Mouse (Mus musculus): ENCODE measurements around the gene Cnnm1.
A peak's percentile ranks its signal among the peaks of the same experiment; 100 is the strongest.

Gene Cnnm1

DNA sequence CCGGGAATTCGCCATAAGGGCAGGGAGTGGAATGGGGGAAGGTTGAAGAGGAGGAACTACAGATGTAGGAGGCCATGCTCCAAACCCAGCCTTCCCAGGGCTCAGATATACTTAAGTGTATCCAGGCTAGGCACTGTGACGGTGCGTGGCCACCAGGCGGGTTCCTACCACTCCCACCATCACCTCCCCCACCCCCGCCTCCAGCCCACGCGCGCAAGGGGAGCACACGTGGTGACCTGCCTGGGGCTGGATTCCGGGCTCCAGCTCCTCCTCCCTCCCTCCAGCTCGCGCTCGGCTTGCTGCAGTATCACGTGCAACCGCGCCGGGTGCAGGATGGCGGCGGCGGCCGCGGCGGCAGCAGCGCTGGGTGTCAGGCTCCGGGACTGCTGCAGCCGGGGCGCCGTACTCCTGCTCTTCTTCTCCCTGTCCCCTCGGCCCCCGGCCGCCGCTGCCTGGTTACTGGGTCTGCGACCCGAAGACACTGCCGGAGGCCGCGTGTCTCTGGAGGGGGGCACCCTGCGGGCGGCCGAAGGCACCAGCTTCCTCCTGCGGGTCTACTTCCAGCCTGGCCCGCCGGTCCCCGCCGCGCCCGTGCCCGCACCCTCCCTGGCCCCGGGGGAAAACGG, at the start of gene Cnnm1:
Gene Cnnm1, plus strand, starts transcription at position 325 of the 626 bp plus-strand sequence.
- DNase-seq, result peak; percentile 78

DNA sequence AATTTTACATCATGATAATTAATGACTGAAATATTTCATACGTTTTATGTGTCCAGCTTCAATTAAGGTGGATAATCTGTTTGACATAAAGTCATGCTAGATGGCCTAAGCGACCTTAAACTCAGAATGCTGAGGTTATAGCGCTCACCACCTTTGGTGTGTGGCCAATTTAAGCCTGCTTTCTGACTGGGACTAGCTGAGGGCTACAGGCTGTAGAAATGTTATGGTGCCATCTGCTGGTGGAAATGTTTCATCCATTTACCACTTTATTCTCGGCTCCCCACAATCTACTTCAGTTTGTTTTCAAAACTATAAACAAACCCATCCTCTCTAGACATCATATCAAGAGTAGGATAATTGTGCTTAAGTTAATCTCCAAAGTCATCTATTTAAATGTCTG, 43.9 kb upstream of the Cnnm1 start:
- peak; percentile 17 for DNase-seq

DNA sequence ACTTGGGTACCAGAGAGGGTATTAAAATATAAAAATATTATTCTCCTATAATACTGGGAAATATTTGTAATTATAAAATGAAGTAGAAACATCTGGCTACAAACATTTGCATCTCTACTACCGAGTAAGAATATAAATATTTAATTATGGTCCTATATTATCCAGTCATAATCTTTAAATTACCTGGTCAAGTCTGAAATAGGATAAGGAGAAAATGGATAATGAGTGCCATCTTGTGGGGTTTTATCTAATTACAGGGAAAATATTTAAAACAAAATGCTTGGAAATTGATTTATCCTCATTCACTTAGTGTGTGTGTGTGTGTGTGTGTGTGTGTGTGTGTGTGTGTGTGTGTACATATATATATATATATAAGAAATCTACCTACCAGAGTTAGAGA, 33.1 kb upstream of the Cnnm1 start:
- DNase-seq, result no peak

DNA sequence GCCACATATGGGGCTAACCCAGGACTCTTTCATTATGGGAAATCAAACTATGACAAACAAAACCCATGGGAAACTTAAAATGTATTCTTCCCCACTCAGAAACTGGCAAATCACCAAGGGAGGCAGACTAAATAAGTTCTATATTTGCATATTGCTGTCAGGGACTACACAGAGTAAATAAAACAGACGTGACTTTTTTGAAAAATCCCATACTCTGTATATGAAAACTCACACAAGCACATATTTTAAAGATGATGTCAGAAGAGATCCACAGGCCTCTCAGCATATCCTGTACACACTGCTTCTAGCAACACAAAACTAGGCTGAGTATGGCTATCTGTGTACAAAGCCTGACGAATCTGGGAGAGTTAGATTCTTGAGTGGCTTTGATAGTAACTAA, 24.7 kb upstream of the Cnnm1 start:
- no peak for DNase-seq

DNA sequence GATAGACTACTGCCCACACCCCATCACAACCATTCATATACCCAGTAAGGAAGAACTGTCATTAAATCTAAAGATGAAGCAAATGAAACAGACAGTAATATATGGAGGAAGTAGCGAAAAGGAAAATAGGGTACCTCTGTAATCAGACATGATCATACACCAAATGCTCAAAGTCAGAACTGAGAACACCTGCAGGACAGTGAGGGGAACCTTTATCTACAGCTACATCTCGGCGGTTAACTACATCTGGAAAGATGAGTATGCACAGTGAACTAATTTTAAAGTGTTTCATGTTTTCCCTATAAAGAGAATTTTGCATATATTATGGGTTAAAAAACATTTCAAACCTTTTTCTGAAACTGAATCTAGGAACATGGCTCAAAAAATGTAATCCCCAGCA, 19.7 kb upstream of the Cnnm1 start:
- no peak for DNase-seq

DNA sequence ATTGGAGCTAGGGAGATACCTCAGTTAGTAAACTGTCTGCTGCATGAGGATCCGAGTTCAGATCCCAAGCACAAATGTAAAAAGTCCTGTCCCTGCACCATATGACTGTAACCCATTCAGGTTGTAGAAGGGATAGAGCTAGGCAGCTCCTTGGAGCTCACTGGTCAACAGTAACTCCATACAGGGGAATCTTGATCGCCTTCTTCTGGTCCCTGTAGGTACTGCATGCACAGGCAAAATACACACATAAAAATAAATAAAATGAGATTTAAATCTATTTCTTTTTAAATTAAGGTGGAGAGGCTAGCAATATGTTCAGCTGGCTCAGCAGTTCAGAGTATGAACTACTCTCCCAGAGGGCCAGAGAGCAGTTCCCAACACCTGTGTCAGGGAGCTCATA, 16.2 kb upstream of the Cnnm1 start:
- no peak for DNase-seq

DNA sequence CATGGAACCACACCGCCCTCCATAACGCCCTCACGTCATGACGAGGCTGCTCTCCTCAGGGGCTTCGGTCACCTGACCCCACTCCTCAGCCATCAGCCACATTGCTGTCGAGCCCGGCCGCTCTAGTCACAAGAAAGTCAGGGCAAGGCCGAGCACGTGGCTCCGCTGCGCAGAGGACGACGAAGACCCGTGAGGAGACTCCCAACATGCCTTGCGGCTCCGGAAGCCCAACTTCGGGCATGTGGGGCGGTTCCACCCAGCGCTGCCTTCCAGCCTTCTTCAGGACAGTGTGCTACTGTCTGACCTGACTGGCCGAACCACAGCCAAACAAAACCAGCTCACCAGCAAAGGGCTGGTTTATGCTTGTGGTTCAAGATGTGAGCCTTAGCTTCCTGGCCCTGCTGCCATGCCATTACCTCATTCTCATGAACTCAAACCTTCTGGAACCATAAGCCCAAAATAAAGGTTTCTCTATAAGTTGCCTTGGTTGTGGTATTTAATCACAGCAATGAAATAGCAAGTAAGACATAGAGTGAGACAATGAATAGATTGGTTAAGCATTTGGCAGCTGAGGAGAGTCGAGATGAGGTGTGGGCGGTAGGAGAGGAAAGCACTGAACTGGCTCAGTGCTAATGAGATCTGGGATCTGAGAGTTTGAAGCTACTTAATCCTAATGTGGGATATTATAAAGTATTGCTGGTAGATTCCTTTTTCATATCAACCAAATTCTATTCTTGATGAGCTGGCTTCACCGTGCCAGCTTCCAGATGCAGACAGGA, 12.6 kb upstream of the Cnnm1 start:
- no peak for DNase-seq

DNA sequence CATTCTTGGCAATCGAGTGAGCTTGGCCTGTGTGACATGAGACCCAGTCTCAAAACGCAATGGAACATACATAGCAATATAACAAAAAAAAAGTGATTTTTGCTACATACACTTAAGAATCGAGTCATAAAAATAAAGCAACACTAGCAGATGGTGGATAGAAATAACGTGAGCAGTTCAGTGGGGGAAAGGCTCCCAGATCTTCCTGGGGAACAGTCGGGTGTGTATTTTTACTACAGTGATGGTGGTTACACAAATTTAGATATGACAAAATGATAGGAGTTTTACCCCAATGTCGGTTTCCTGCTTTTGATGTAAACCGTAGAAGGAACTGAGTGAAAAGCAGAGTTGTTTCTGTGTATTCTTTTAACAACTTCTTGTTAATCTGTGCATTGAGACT, 990 bp upstream of the Cnnm1 start:
- no peak for DNase-seq

DNA sequence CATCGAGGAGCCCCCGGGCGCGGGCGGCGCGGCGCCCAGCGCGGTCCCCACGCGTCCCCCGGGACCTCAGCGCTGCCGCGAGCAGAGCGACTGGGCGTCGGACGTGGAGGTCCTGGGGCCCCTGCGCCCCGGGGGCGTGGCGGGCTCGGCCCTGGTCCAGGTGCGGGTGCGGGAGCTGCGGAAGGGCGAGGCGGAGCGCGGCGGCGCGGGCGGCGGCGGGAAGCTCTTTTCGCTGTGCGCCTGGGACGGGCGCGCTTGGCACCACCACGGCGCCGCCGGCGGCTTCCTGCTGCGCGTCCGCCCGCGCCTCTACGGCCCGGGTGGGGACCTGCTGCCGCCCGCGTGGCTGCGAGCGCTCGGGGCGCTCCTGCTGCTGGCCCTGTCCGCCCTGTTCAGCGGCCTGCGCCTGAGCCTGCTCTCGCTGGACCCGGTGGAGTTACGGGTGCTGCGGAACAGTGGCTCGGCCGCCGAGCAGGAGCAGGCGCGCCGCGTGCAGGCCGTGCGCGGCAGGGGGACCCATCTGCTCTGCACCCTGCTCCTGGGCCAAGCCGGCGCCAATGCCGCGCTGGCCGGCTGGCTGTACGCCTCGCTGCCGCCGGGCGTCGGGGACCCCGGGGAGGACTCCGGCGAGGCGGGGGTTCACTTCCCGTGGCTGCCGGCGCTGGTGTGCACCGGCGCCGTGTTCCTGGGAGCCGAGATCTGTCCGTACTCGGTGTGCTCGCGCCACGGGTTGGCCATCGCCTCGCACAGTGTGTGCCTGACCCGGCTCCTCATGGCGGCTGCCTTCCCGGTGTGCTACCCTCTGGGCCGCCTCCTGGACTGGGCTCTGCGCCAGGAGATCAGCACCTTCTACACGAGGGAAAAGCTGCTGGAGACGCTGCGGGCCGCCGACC, 778 bp downstream of the Cnnm1 start:
- peak; percentile 21 for DNase-seq

DNA sequence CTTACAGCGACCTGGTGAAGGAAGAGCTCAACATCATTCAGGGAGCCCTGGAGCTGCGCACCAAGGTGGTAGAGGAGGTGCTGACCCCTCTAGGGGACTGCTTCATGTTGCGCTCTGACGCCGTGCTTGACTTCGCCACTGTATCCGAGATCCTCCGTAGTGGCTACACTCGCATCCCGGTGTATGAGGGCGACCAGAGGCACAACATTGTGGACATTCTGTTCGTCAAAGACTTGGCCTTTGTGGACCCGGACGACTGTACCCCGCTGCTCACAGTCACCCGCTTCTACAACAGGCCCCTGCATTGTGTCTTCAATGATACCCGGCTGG, 1.4 kb downstream of the Cnnm1 start:
- no peak for DNase-seq

DNA sequence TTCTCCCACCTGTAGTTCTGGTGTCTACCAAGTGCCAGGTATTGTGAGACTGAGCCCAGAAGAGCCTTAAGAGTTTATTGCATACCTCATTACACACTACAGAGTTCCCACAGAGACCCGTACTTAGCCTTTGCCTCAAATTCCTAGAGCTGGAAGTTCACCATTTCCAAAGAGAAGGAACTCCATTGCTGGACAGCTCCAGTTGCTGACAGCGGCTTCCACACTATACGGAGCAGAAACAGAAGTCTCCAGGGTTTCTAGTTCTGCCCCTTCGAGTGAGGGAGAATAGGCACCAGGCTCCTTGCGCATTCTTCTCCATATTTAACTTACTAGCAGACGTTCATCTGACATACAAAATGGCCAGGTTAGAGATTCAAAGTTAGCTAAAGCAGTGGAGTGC, 2.0 kb downstream of the Cnnm1 start:
- DNase-seq, result no peak

DNA sequence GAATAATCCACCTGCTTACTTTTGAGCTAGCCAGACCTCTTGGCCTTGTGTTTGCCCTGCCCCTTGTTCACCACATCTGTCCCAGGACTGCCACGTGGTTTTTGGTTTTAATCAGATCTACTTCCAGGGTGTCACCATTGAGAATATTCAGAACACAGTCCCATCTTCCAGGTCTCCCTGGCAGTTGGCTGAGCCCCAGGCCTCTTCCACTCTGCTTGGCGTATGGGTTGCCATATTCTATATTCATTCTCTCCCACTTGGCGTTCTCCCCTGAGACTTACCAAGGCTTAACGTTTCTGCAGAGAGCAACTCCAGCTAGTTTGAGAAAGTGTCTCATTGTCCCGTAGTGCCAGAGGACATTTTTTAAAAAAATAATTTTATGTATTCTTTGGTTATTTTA, 2.7 kb downstream of the Cnnm1 start:
- DNase-seq, result no peak

DNA sequence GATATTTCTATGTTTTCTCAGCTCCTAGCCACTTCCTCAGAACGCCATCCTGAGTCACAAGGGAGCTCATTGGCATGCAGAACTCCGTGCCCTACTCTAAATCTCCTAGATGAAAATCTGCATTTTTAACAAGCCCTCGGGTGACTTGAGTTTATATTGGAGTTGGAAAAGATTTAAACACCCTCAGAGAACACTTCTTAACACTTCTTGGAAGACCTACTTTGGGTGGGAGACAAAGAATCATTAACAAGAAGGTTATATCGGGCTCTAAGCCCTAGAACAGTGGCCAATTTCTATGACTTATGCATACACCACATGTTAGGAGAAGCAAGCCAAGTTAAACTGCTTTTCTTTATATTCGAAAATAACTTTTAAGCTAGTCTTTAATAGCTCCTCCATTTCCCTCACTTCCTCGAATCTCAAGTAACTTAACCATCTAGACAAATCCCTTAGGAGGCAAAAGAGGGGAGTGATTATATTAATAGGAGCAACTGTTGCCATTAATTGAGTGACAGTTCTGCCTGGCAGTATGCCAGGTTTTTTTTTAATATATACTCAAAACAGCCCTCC, 4.5 kb downstream of the Cnnm1 start:
- no peak for DNase-seq

DNA sequence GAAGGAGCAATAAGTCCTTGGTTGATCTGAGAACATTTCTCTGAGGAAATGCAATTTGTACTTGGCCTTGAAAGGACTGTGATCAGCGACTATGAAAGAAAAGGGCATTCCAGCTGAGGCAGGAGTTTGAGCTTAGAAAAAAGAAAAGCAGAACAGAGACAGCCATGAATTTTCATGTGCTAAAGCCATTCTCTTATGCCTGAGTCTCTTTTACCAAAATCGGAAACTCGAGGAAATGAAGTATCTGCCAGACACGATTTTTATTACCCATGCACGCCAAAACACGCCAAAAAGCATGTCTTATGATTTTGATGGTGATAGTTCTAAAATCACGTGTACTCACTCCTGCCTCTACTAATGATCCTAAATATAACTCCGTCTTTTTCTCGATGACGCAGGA, 11.3 kb downstream of the Cnnm1 start:
- no peak for DNase-seq

DNA sequence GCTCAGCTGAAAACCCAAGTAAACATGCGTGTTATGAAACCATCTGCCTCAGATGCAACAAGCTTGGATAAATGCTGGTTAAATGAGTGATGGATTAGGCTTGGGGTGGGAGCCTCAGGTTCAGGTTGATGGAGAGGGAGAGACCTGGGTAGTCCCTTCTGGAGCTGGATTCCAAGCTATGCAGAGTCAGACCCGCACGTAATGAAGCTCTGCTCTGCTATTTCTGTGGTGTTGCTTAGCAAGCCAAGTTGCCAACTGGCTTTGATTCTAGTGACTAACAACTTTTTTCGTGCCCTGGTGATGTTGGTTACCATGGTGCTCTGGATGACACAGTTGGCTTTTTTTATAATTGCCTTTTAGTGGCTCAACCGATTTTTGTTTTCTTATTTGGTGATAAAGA, 11.9 kb downstream of the Cnnm1 start:
- DNase-seq, result peak; percentile 89

DNA sequence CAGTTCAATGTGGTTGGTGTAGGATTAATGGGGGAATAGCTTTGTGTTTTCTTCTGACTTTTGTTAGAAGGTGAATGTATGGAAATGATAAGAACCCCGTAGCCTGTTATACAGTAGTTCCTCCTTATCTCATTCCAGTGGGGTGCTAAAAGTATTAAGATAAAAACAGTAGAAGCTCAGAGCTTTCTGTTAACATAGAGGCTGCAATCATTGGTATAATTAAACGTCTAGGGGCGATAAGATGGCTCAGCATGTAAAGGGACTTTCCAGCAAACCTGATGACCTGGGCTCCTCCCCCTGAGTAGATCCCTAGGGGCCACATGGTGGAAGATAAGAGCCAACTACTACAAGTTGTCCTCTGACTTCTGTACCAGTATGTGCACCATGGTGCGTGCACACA, 12.8 kb downstream of the Cnnm1 start:
- no peak for DNase-seq

DNA sequence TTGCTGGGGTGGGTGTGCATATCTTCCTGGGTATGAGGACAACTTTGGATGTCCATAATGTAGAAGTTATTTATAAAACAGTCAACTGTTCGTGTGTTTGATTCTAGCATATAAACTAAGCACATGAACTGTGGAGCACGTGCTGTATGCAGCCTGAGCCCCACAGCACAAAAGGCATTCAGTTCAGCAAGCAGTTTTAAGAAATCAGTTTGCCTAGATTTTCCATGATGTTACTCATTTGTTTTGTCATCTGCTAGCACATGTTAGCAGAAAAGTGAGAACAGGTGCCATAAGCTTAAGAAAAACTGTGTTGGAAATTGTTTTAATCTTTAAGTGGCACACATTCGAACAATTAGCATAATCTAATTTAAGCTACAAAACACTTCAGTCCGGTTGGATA, 19.7 kb downstream of the Cnnm1 start:
- no peak for DNase-seq

DNA sequence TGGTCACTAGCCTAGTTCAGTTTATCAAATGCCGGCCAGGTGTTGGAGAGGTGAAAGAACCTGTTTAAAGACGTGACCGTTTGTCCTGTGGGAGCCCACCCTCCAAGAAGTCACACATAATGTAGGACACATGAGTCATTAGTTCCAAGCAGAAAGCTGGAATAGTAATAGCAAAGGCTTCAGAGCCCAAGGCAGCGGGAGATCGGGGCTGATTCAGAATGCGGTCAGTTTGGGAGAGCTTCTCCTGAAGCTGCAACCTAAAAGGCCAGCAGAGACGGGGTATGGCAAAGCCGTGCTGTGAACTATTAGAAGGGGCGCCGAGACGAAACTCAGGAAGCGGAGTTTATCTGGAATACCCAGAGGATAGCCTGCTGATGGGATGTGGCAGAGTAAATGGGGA, 20.2 kb downstream of the Cnnm1 start:
- no peak for DNase-seq

DNA sequence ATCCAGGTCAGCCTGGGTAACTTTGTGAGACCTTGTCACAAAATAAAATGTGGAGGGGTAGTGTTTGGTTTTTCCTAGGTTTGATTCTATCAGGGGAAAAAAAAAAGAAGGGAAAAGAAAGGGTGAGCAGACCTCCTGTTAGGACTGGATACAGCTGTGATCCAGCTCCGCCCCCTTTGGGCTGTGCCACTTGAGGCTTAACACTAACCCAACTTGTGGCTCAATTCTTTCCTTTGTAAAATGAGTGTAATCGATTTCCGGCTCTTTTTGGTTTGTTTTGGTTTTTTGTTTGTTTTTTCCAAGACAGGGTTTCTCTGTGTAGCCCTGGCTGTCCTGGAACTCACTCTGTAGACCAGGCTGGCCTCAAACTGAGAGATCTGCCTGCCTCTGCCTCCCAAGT, 21.9 kb downstream of the Cnnm1 start:
- no peak for DNase-seq

DNA sequence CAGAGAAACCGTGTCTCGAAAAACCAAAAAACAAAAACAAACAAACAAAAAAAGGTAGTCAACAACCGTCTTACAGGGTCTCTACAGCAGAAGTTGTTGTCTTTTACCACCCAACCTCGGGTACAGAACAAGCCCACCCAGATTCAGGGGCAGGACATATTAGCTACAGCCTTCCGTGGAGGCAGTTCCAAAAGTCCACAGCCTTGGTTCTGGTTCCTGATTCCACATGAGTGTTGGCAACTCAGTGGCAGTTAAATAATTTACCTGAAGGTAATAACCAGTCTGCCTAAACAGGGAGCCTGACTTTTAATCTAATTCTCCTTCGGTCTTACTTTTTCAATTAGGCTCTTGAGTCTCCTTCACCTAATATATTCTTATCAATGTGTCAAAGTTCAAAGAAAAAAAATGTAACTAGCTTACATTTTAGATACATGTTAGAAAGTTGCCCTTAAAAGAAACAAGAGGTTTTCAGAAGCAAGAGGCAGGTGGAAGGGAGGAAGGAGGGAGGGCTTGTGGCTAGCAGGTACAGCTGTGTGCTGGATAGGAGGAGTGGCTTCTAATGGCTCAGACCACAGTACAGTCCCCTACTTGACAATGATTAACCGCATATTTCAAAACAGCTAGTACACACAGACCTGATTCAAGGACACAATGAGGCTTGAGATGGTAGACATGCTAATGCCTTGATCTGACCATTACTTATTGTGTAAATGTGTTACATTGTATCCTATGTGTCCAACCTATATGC, 23.5 kb downstream of the Cnnm1 start:
- no peak for DNase-seq

DNA sequence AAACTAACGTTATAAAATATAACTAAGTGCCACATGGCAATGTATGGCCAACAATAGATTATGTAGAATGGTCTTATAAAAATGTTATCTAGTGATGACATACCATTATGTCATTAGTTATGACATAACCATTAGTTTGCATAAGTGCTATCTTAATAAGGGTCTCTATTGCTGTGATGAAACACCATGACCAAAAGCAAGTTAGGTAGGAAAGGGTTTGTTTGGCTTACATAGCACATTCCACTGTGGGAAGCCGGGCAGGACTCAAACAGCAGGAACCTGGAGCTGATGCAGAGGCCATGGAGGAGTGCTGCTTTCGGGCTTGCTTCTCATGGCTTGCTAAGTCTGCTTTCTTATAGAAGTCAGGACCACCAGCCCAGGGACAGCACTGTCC, 24.1 kb downstream of the Cnnm1 start:
- no peak for DNase-seq

DNA sequence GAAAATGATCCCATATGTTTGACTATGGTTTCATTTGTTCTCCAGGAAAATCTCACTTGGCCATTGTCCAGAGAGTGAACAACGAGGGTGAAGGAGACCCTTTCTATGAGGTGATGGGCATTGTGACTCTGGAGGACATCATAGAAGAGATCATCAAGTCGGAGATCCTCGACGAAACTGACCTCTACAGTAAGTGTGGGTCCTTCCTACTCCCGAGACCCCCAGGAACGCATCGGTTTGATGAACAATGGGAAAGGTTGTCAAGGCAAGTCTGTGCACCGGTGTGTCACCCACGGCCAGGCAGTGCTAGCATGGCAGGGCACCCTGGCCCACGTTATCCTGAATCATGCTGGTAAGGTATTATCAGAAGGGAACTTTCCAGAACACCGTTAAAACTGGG, 24.8 kb downstream of the Cnnm1 start:
- no peak for DNase-seq
